Mouse (Mus musculus): Measurements from ENCODE around the gene Olfr1355.
"Not testable (repeated sequence)": the region's sequence is repeated elsewhere in the genome, so short reads cannot be mapped to it uniquely, and the experiment has no call there.

Gene Olfr1355

GRCm38 (mm10) chr10:78875240-78875639 is at the start of gene Olfr1355:
TSS of gene Olfr1355 (plus strand) at chr10:78875540.
- no peak for DNase-seq

GRCm38 (mm10) chr10:78840456-78840855 is 34.9 kb upstream of the Olfr1355 start:
- not testable (repeated sequence) for DNase-seq

GRCm38 (mm10) chr10:78852066-78852465 is 23.3 kb upstream of the Olfr1355 start, which contains the start of gene Olfr1356:
TSS of gene Olfr1356 (minus strand) at chr10:78852166.
- DNase-seq: no peak

GRCm38 (mm10) chr10:78912871-78913270 is 37.5 kb downstream of the Olfr1355 start, which contains the start of gene Olfr1354:
TSS of gene Olfr1354 (plus strand) at chr10:78913171.
- not testable (repeated sequence) for DNase-seq
